Mouse (Mus musculus) embryonic fibroblast, embryonic 13.5 days (primary cell): Measurements from ENCODE around the gene Auts2. TPM values are rescaled to one million over a fixed set of nuclear protein-coding genes. Genes with fewer than 3 reads are reported as not detected.

Source experiments
- H3K27ac ChIP-seq: 2 replicates; pipeline ENCODE4 v1.5.1; 2012; ENCODE audit warnings: low read length, control low read depth, inconsistent platforms; ENCODE audit not compliant: insufficient read depth
- H3K4me1 ChIP-seq: 2 replicates; pipeline ENCODE4 v1.6.1; 2011; ENCODE audit warnings: low read length; ENCODE audit not compliant: control insufficient read depth, insufficient read depth
- H3K4me3 ChIP-seq: 2 replicates; pipeline ENCODE4 v1.5.1; 2011; ENCODE audit warnings: mild to moderate bottlenecking, control low read depth, low read length; ENCODE audit not compliant: insufficient read depth
- CTCF ChIP-seq: IDR thresholded peaks from 2 replicates; pipeline ENCODE4 v1.5.1; 2011; ENCODE audit warnings: mild to moderate bottlenecking, control low read depth, low read length, moderate library complexity, borderline replicate concordance; ENCODE audit not compliant: insufficient read depth
- POLR2A ChIP-seq: IDR thresholded peaks from 2 replicates; pipeline ENCODE4 v1.6.1; 2011; ENCODE audit warnings: low read depth, mild to moderate bottlenecking, control low read depth, low read length, moderate library complexity
- polyA plus RNA-seq: library from polyadenylated mRNA; stranded (reverse); fragments of >200 nt; gene quantifications from 2 replicates; pipeline ENCODE4 v1.2.4, GENCODE M21; 2011; ENCODE audit warnings: low read depth; ENCODE audit not compliant: missing spikeins, insufficient read length

Auts2 gene
- polyA plus RNA-seq, 1 experiment, result 26.0 TPM

- no peak overlapping the region for H3K27ac ChIP-seq
- TF ChIP-seq POLR2A (no peak), CTCF (no peak)
- no peaks in the 10 kb centered on the region; the same call in 1 of the 2 replicates for H3K4me1 ChIP-seq
- H3K4me3 ChIP-seq, result no peak overlapping the region
Measured at GRCm38 (mm10) chr5:132372605-132373004, 170.5 kb downstream of the Auts2 start.

- Histone ChIP-seq H3K4me1 (no peaks in the 10 kb centered on the region; the same call in 1 of the 2 replicates), H3K4me3 (no peak overlapping the region), H3K27ac (no peak overlapping the region)
- TF ChIP-seq CTCF, result no peak
- no peak for TF ChIP-seq POLR2A
Measured at GRCm38 (mm10) chr5:132368678-132369088, 174.5 kb downstream of the Auts2 start.

- TF ChIP-seq POLR2A (no peak), CTCF (no peak)
- H3K4me1 ChIP-seq, result no peaks in the 10 kb centered on the region
- no peak overlapping the region for H3K27ac ChIP-seq
- no peak overlapping the region for H3K4me3 ChIP-seq
Measured at GRCm38 (mm10) chr5:132361276-132361675, 181.9 kb downstream of the Auts2 start.

- no peak overlapping the region for H3K27ac ChIP-seq
- TF ChIP-seq CTCF, result no peak
- no peak for TF ChIP-seq POLR2A
- H3K4me1 ChIP-seq, result no peaks in the 10 kb centered on the region
- H3K4me3 ChIP-seq, result no peak overlapping the region
Measured at GRCm38 (mm10) chr5:132357726-132358125, 185.4 kb downstream of the Auts2 start.

GRCm38 (mm10) chr5:132355935-132356334 is 187.2 kb downstream of the Auts2 start:
- peaks cover 5% of the 10 kb centered on the region for H3K4me1 ChIP-seq
- H3K4me3 ChIP-seq, result no peak overlapping the region
- TF ChIP-seq CTCF (no peak), POLR2A (no peak)
- no peak overlapping the region for H3K27ac ChIP-seq

GRCm38 (mm10) chr5:132352437-132352836 is 190.7 kb downstream of the Auts2 start:
- TF ChIP-seq POLR2A, result no peak
- no peak for TF ChIP-seq CTCF
- no peak overlapping the region for H3K4me3 ChIP-seq
- peaks cover 5% of the 10 kb centered on the region for H3K4me1 ChIP-seq
- no peak overlapping the region for H3K27ac ChIP-seq

- TF ChIP-seq POLR2A (no peak), CTCF (no peak)
- Histone ChIP-seq H3K27ac (no peak overlapping the region; the same call in 1 of the 2 replicates), H3K4me1 (peaks cover 5% of the 10 kb centered on the region), H3K4me3 (no peak overlapping the region)
Measured at GRCm38 (mm10) chr5:132351139-132351538, 192.0 kb downstream of the Auts2 start.

- TF ChIP-seq POLR2A (no peak), CTCF (no peak)
- Histone ChIP-seq H3K27ac (no peak overlapping the region), H3K4me1 (no peaks in the 10 kb centered on the region), H3K4me3 (no peak overlapping the region)
Measured at GRCm38 (mm10) chr5:132341315-132341714, 201.8 kb downstream of the Auts2 start.

GRCm38 (mm10) chr5:132337677-132338076 is 205.5 kb downstream of the Auts2 start:
- H3K27ac ChIP-seq, result no peak overlapping the region
- H3K4me1 ChIP-seq, result no peaks in the 10 kb centered on the region; the same call in 1 of the 2 replicates
- H3K4me3 ChIP-seq, result no peak overlapping the region
- TF ChIP-seq POLR2A (no peak), CTCF (no peak)

- TF ChIP-seq CTCF (no peak), POLR2A (no peak)
- Histone ChIP-seq H3K4me1 (no peaks in the 10 kb centered on the region; the same call in 1 of the 2 replicates), H3K4me3 (no peak overlapping the region), H3K27ac (no peak overlapping the region)
Measured at GRCm38 (mm10) chr5:132335719-132336118, 207.4 kb downstream of the Auts2 start.

- no peak overlapping the region for H3K4me3 ChIP-seq
- H3K27ac ChIP-seq, result no peak overlapping the region
- H3K4me1 ChIP-seq, result no peaks in the 10 kb centered on the region; the same call in 1 of the 2 replicates
- TF ChIP-seq POLR2A, result no peak
Measured at GRCm38 (mm10) chr5:132334796-132335195, 208.3 kb downstream of the Auts2 start.
